Mouse (Mus musculus): ENCODE results near the gene Ccdc51.

- no peak for TF ChIP-seq CTCF (IDR thresholded peaks at IDR 0.05; ENCODE audit: insufficient read depth, low read depth, low read length)
- TF ChIP-seq POLR2A (IDR thresholded peaks at IDR 0.05; ENCODE audit: insufficient read depth, low read depth, low read length), result no peak
Observed at GRCm38 (mm10) chr9:109118106-109118505, 35.8 kb downstream of the Ccdc51 start.

All from olfactory bulb, adult 2 months (tissue).